Mouse (Mus musculus): ENCODE data around the gene Itgb4.

DNA sequence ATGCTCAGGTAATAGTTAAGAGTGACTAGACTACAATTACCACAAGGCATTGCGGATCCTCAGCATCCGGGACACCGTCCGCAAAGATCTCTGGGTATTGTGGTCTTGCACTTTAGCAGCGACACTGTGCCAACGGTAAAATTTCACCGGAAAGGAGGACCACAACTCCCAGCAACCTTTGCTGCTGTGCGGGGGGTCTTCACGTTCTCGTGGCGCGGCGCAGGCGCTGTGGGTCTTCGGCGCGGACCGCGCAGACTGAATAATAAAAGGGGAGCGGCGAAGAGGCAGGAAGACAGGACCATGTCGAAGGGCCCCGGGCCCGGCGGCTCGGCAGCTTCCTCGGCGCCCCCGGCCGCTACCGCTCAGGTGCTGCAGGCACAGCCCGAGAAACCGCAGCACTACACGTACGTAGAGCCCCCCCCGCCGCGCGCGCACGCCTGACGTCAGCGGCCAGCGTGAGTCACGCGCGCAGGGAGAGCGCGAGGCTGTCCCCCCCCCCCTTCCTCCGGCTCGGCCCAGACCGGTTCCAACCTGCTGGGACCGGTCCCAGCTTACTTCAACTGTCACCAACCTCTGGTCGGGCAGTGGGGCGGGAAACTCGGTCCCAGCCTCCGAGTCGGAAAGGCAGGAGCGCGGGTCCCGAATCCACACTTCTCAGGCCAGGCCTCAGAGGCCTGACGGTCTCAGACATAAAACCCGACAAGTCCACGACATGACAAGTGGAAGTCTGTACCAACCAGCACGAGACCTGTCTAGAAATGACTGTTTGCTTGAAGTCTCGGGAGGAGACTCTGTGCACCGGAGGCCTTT is 55.8 kb downstream of the Itgb4 start, which contains the start of gene Unk:
- TF ChIP-seq CTCF (IDR thresholded peaks at IDR 0.05; ENCODE audit: control insufficient read depth, insufficient read depth, insufficient replicate concordance, low read depth, low read length) (no peak), POLR2A (IDR thresholded peaks at IDR 0.05; ENCODE audit: control insufficient read depth, low read depth, low read length) (peak; percentile 97)
